Mouse (Mus musculus) urinary bladder, postnatal 0 days (tissue): Measurements from ENCODE around the gene Stac3. TPM values are rescaled to one million over a fixed set of nuclear protein-coding genes. Genes with fewer than 3 reads are reported as not detected.

Experiments used
- polyA plus RNA-seq: library from polyadenylated mRNA; unstranded; fragments of >200 nt; fragmentation: Nextera tagmentation; extraction: Ambion mirVana; gene quantifications from 2 replicates; pipeline ENCODE4 v1.2.1, GENCODE M21; 2015

Gene Stac3
- 0.29 and 0.36 TPM in 2 replicates for polyA plus RNA-seq

GRCm38 (mm10) chr10:127500894-127501893, at the start of gene Stac3:
Gene Stac3, plus strand, starts transcription at chr10:127501686.

GRCm38 (mm10) chr10:127514764-127515163, 13.3 kb downstream of the Stac3 start, which contains the start of gene Ndufa4l2:
Gene Ndufa4l2, plus strand, starts transcription at chr10:127514967.

GRCm38 (mm10) chr10:127522088-127522581, 20.6 kb downstream of the Stac3 start, which contains the start of gene Shmt2:
Gene Shmt2, minus strand, starts transcription at chr10:127522444.

GRCm38 (mm10) chr10:127534036-127534928, 32.8 kb downstream of the Stac3 start, which contains the start of gene Nxph4:
Gene Nxph4, minus strand, starts transcription at chr10:127534559.

Other genes with a start within 250 kb of the Stac3 start
- gene Kif5a, start 238.3 kb upstream of the Stac3 start, polyA plus RNA-seq, result 1.8 and 1.9 TPM in 2 replicates
- 145 and 157 TPM in 2 replicates for gene Dctn2, start 235.3 kb upstream of the Stac3 start, polyA plus RNA-seq
- gene Mbd6, start 212.7 kb upstream of the Stac3 start, polyA plus RNA-seq, result 8.3 and 9.1 TPM in 2 replicates
- gene Mars, start 189.9 kb upstream of the Stac3 start, polyA plus RNA-seq, result 82.3 and 96.0 TPM in 2 replicates
- gene Arhgap9, start 179.7 kb upstream of the Stac3 start, polyA plus RNA-seq, result 2.5 and 5.7 TPM in 2 replicates
- gene Gli1, start 159.7 kb upstream of the Stac3 start, polyA plus RNA-seq, result 4.4 and 6.2 TPM in 2 replicates
- not detected in 2 replicates for gene Inhbe, start 147.3 kb upstream of the Stac3 start, polyA plus RNA-seq
- gene Inhbc, start 131.3 kb upstream of the Stac3 start, polyA plus RNA-seq, result not detected in 2 replicates
- 19.2 and 19.5 TPM in 2 replicates for gene R3hdm2, start 121.4 kb upstream of the Stac3 start, polyA plus RNA-seq
- 272 and 390 TPM in 2 replicates for gene Ndufa4l2, start 13.3 kb downstream of the Stac3 start, polyA plus RNA-seq
- 62.8 and 68.3 TPM in 2 replicates for gene Shmt2, start 20.8 kb downstream of the Stac3 start, polyA plus RNA-seq
- gene Nxph4, start 32.9 kb downstream of the Stac3 start, polyA plus RNA-seq, result 1.5 and 2.4 TPM in 2 replicates
- 66.3 and 68.2 TPM in 2 replicates for gene Lrp1, start 119.5 kb downstream of the Stac3 start, polyA plus RNA-seq
- 40.9 and 44.7 TPM in 2 replicates for gene Stat6, start 141.3 kb downstream of the Stac3 start, polyA plus RNA-seq
- 5.7 and 6.4 TPM in 2 replicates for gene Nemp1, start 165.2 kb downstream of the Stac3 start, polyA plus RNA-seq
- gene Nab2, start 166.9 kb downstream of the Stac3 start, polyA plus RNA-seq, result 13.3 and 15.3 TPM in 2 replicates
- gene Myo1a, start 203.5 kb downstream of the Stac3 start, polyA plus RNA-seq, result 0.05 and 0.13 TPM in 2 replicates
- gene Tac2, start 222.8 kb downstream of the Stac3 start, polyA plus RNA-seq, result not detected in 2 replicates
- 1.1 and 1.4 TPM in 2 replicates for gene Zbtb39, start 237.9 kb downstream of the Stac3 start, polyA plus RNA-seq